In the genomic region with DNA sequence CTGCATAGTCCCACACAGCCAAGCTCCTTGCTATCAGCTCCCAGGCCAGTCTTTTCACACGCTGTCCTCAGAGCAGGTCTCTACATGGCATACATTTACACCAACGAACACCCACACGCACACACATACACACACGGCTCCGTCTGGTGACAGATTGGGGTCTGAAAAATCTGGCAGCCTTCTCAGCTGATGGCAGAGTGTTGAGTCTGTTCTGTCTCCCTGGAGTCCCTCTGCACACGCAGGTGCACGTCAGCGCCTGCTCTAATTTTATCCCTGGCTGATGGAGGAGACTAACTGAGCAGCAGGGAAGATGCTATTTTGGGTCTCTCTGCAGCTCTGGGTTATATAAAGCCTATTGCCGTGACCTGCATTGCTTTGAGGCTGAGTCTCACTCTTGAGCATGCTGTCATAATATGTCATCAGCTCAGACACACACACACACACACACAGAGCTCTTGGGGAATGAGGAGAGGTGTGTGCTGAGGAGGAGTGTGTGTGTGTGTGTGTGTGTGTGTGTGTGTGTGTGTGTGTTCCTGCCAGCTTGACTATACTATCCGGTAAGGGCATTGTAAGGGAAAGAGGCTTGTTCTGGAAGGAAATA, we compare ENCODE assay signal across 9 mouse cellular contexts. TPM values are rescaled to one million over a fixed set of nuclear protein-coding genes. Genes with fewer than 3 reads are reported as not detected.
DNase-seq lines count a peak whose midpoint lies in the region; ATAC-seq and TF ChIP-seq lines count a peak whose summit lies in the region.
"Had no signal": no experiment of that assay in that cellular context is flagged by ENCODE, and none has a peak within 500 bp of the region (broad histone marks: within the 10 kb centered on the region; RNA-seq: fewer than 3 reads in every experiment).

No protein-coding gene starts in this region.

- no peaks in the 10 kb centered on the region for H3K36me3 ChIP-seq in lung, postnatal 0 days (ENCODE audit: insufficient read depth, low read length)
- H3K36me3 ChIP-seq in forebrain, embryonic 14.5 days (ENCODE audit: control insufficient read depth, insufficient read depth, low read length): no peaks in the 10 kb centered on the region
- H3K36me3 ChIP-seq in heart, postnatal 0 days (replicated peaks; ENCODE audit: control insufficient read depth, insufficient read depth, low read length): no peaks in the 10 kb centered on the region
- H3K36me3 ChIP-seq: G1E had no signal

- 32% methylated on average over 10 of the region's 10 CpGs for WGBS in lung, postnatal 0 days
- WGBS in forebrain, embryonic 14.5 days: 39% methylated on average over 10 of the region's 10 CpGs
- WGBS in heart, postnatal 0 days: 19% methylated on average over 10 of the region's 10 CpGs

- peak overlapping the region; percentile 40; the same call in 1 of the 2 replicates for H3K27ac ChIP-seq in lung, postnatal 0 days (ENCODE audit: low read length)
- peak overlapping the region; percentile 76 for H3K27ac ChIP-seq in forebrain, embryonic 14.5 days (ENCODE audit: low read depth, low read length)
- peak overlapping the region; percentile 85 for H3K27ac ChIP-seq in heart, postnatal 0 days (ENCODE audit: low read depth)

- no peak overlapping the region for H3K4me2 ChIP-seq in lung, postnatal 0 days (replicated peaks; ENCODE audit: low read depth, low read length)
- peak overlapping the region; percentile 12; the same call in 1 of the 2 replicates for H3K4me2 ChIP-seq in forebrain, embryonic 14.5 days (ENCODE audit: low read length)
- H3K4me2 ChIP-seq in heart, postnatal 0 days (ENCODE audit: low read depth, low read length): peak overlapping the region; percentile 34; the same call in 1 of the 2 replicates

- peak; percentile 84 for DNase-seq in lung, postnatal 0 days (ENCODE audit: low spot score)
- no peak for DNase-seq in lung, postnatal 14 days
- peak; percentile 91 for DNase-seq in forebrain, embryonic 14.5 days (ENCODE audit: low spot score)
- DNase-seq in heart, postnatal 0 days (ENCODE audit: low spot score): peak; percentile 93
- peak; percentile 89 to 94 for DNase-seq in left cerebral cortex, adult 9 months (ENCODE audit: low spot score in 2 of 2)
- peak; percentile 86 to 95 for DNase-seq in right cerebral cortex, postnatal 36 days (ENCODE audit: low spot score in 2 of 2)
- no peak for DNase-seq in embryo, embryonic 10.5 days (ENCODE audit: low spot score)
- DNase-seq in spleen, adult 18-20 months: no peak

- peak; percentile 81 for ATAC-seq in lung, postnatal 0 days
- ATAC-seq in forebrain, embryonic 14.5 days: peak; percentile 93
- peak; percentile 95 for ATAC-seq in heart, postnatal 0 days (ENCODE audit: insufficient read depth, low read depth)

- no peak for TF ChIP-seq EP300 in lung, postnatal 0 days (IDR thresholded peaks at IDR 0.05)
- TF ChIP-seq EP300 in heart, postnatal 0 days (IDR thresholded peaks at IDR 0.05; ENCODE audit: low read depth): peak; percentile 97

- H3K9me3 ChIP-seq in lung, postnatal 0 days (ENCODE audit: low read length): no peaks in the 10 kb centered on the region
- no peaks in the 10 kb centered on the region for H3K9me3 ChIP-seq in forebrain, embryonic 14.5 days (replicated peaks; ENCODE audit: control insufficient read depth, low read length)
- no peaks in the 10 kb centered on the region for H3K9me3 ChIP-seq in heart, postnatal 0 days (replicated peaks; ENCODE audit: control insufficient read depth, low read length)
- H3K9me3 ChIP-seq: G1E had no signal

- no peaks in the 10 kb centered on the region for H3K27me3 ChIP-seq in lung, postnatal 0 days (replicated peaks; ENCODE audit: insufficient read depth, low read length)
- no peaks in the 10 kb centered on the region for H3K27me3 ChIP-seq in forebrain, embryonic 14.5 days (replicated peaks; ENCODE audit: control insufficient read depth, insufficient read depth, low read length)
- no peaks in the 10 kb centered on the region for H3K27me3 ChIP-seq in heart, postnatal 0 days (ENCODE audit: control insufficient read depth, insufficient read depth, low read length)

- 0 out of 2 replicates have a peak, but pooled peaks cover 3% of the 10 kb centered on the region for H3K4me1 ChIP-seq in lung, postnatal 0 days (ENCODE audit: insufficient read depth, low read depth, low read length)
- H3K4me1 ChIP-seq in forebrain, embryonic 14.5 days (ENCODE audit: control insufficient read depth, insufficient read depth, low read length): peaks cover 26% of the 10 kb centered on the region
- peaks cover 28% of the 10 kb centered on the region for H3K4me1 ChIP-seq in heart, postnatal 0 days (ENCODE audit: control insufficient read depth, insufficient read depth)

- TF ChIP-seq CTCF in lung, postnatal 0 days (IDR thresholded peaks at IDR 0.05): no peak
- TF ChIP-seq CTCF in heart, postnatal 0 days (IDR thresholded peaks at IDR 0.05; ENCODE audit: low read depth): no peak

- H3K4me3 ChIP-seq in lung, postnatal 0 days (ENCODE audit: low read depth, low read length): no peak overlapping the region
- H3K4me3 ChIP-seq in forebrain, embryonic 14.5 days (ENCODE audit: low read depth, low read length): no peak overlapping the region
- H3K4me3 ChIP-seq in heart, postnatal 0 days (ENCODE audit: low read depth, low read length): no peak overlapping the region

- no peak overlapping the region for H3K9ac ChIP-seq in lung, postnatal 0 days (replicated peaks; ENCODE audit: low read depth)
- 0 out of 2 replicates have a peak overlapping the region, but pooled peaks have one; percentile 26 for H3K9ac ChIP-seq in forebrain, embryonic 14.5 days (ENCODE audit: low read length)
- no peak overlapping the region for H3K9ac ChIP-seq in heart, postnatal 0 days (replicated peaks; ENCODE audit: low read depth, low read length)

RNA-seq across cellular contexts. Expression of a gene that starts 37.6 kb away (rescaled TPM):
- polyA plus RNA-seq in lung, postnatal 0 days (2015; fragmentation: Nextera tagmentation; extraction: Ambion mirVana): 30.8 and 33.8 TPM in 2 replicates
- 1.2 and 1.4 TPM in 2 replicates for polyA plus RNA-seq in forebrain, embryonic 14.5 days (2014; fragmentation: Nextera tagmentation; extraction: Ambion mirVana)
- total RNA-seq in heart, postnatal 0 days (2014; rRNA removed; ENCODE audit: low replicate concordance): 12.8 and 18.5 TPM in 2 replicates
- 1.6 and 2.7 TPM in 2 replicates for polyA plus RNA-seq in heart, postnatal 0 days (2015; fragmentation: Nextera tagmentation; extraction: Ambion mirVana)

Comparison
In these comparisons a context has a peak if more than half of its experiments do, and no peak if none do; other contexts are left out.
1. DNase-seq: peak in lung, postnatal 0 days (single experiment), forebrain, embryonic 14.5 days (single experiment), heart, postnatal 0 days (single experiment), left cerebral cortex, adult 9 months (2 of 2) and right cerebral cortex, postnatal 36 days (2 of 2); none in lung, postnatal 14 days (single experiment), embryo, embryonic 10.5 days (single experiment) and spleen, adult 18-20 months (0 of 2).
2. Peak in every context shown above with its lines, with median percentiles within 50 percentile points of each other: ATAC-seq and H3K27ac ChIP-seq.